Mouse (Mus musculus) Patski (cell line): ENCODE measurements around the gene Gipc2. TPM values are rescaled to one million over a fixed set of nuclear protein-coding genes. Genes with fewer than 3 reads are reported as not detected.

Experiments
- ATAC-seq: fragments of 100-300 bp; one replicate; pipeline ENCODE4 v1.8.0; 2021
- CTCF ChIA-PET: fragments of 350-600 bp; sonication (Branson Sonifier 250); formaldehyde crosslinking; loops from one replicate; lab custom pipeline; 2022; ENCODE audit warnings: inconsistent platforms; lab: Charles Lee
- POLR2A ChIA-PET: fragments of 350-600 bp; sonication (Branson Sonifier 250); formaldehyde crosslinking; loops from one replicate; lab custom pipeline; 2022; ENCODE audit warnings: antibody characterized with exemption, inconsistent platforms; lab: Charles Lee
- DNase-seq: peaks from one replicate; pipeline ENCODE4 v3.0.0-alpha.2; 2011; ENCODE audit warnings: low read depth, low spot score
- H3K27me3 ChIP-seq: fragments of 371-371 bp; one replicate; pipeline ENCODE4 v1.5.1; 2021
- CTCF ChIP-seq: fragments of 100-300 bp; IDR thresholded peaks from one replicate; pipeline ENCODE4 v1.5.1; 2021
- in situ Hi-C: fragments of 300-500 bp; cut with MboI; formaldehyde crosslinking; loops from 3 replicates; pipeline ENCODE4 v1.11.1; 2018; ENCODE audit warnings: low pct_unique_long_range_greater_than_20kb, mixed read lengths
- polyA plus RNA-seq: library from polyadenylated mRNA; unstranded; gene quantifications from one replicate; pipeline ENCODE4 v1.2.3, GENCODE M21; 2021

Gipc2 gene
- polyA plus RNA-seq, 1 experiment from 2014 or later: 0.21 TPM

DNA sequence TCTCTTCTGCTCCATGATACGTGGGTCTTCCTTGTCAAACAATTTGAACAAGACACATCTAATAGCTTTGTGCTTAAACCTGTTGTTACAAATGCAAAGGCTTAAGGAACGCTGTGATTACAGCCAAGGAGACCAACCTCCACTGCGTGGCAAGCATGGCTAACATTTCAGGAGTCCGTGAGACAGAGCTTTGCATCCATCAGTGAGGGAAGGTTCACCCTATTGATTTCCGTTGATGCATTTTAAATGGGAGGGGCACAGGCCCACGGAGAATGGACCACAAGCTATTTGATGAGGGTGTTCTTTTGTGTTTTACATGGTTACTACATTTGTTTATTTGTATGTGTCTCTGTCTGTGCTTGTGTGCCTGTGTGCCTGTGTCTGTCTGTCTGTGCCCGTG, 37.4 kb downstream of the Gipc2 start:
- H3K27me3 ChIP-seq: no peaks in the 10 kb centered on the region
- POLR2A ChIA-PET: no interaction called here
- no peak for DNase-seq
- no peak for TF ChIP-seq CTCF
- CTCF ChIA-PET: interaction anchor here (1.0 to 1.9 kb wide), 3 partner anchors 9 to 17 kb away, joined by 3 to 6 read pairs (median 3); no protein-coding TSS in a partner anchor
- ATAC-seq: no peak
- in situ Hi-C loops: no loop called here

DNA sequence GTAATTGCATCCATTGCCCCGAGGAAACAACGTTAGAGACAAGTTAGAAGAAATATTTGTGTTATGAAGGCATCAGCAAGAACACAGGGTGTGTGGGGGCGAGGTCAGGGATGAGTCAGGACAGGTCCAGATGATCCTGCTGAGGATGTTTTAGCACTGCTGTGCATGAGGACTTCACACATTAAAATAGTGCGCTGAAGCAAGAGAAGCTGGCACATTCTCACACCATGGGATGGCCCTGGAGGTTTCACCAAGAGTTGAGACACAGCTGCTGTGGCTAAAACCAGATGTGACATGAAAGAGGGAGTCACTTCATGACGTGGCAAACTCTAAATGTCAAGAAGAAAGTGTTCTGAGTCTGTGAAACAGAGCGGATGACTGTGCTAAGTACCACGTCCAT, 38.9 kb downstream of the Gipc2 start:
- ATAC-seq: peak; percentile 55
- TF ChIP-seq CTCF: no peak
- ChIA-PET POLR2A (no interaction called here), CTCF (interaction anchor here (1.0 to 1.9 kb wide), 2 partner anchors 16 to 190 kb away, joined by 3 to 6 read pairs; no protein-coding TSS in a partner anchor)
- no peak for DNase-seq
- in situ Hi-C loops: no loop called here
- no peaks in the 10 kb centered on the region for H3K27me3 ChIP-seq

DNA sequence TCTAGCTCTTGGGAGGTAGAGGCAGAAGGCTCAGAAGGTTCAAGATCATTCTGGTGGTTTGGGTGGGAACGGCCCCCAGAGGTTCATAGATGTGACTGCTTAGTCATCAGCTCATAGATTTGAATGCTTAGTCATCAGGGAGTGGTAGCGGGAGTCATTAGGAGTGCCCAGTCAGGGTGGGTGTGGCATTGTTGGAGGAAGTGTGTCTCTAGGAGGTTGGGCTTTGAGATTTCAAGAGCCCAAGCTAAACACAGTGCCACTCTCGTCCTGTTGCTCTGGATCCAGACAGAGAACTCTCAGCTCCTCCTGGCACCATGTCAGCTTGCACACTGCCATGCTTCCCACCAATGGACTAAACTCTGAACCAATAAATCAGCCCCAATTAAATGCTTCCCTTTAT, 43.3 kb downstream of the Gipc2 start:
- DNase-seq: no peak
- TF ChIP-seq CTCF: no peak
- ATAC-seq: peak; percentile 71
- no peaks in the 10 kb centered on the region for H3K27me3 ChIP-seq
- POLR2A ChIA-PET: interaction anchor here (0.8 to 1.4 kb wide), 2 partner anchors 12 to 87 kb away, joined by 4 read pairs; no protein-coding TSS in a partner anchor
- in situ Hi-C loops: no loop called here
- CTCF ChIA-PET: interaction anchor here (1.0 to 2.6 kb wide), 6 partner anchors 11 to 95 kb away, joined by 3 to 12 read pairs (median 4); no protein-coding TSS in a partner anchor

DNA sequence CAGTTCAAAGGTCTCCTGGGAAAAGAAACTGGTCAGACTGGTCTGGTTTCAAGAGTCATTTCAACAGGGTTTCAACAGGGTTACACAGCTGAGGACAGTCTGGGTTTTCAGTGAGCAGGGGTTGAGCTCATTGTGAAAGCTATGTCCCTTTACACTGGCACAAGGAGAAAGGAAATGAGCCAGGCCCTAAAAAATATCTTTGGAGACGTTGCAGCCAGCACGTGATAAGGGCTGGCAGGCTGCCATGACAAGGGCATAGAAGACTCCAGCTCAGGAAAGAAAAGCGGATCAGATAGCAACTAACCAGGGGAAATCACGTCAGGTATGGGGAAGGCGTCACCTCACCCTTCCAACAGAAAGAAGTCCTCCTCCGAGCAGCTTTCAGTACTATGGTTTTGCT, 43.9 kb downstream of the Gipc2 start:
- ChIA-PET POLR2A (interaction anchor here (0.6 to 1.4 kb wide), 3 partner anchors 11 to 87 kb away, joined by 3 to 4 read pairs (median 4); no protein-coding TSS in a partner anchor), CTCF (interaction anchor here (1.0 to 2.6 kb wide), 6 partner anchors 11 to 95 kb away, joined by 3 to 12 read pairs (median 4); no protein-coding TSS in a partner anchor)
- DNase-seq: no peak
- in situ Hi-C loops: no loop called here
- ATAC-seq: peak; percentile 13
- no peaks in the 10 kb centered on the region for H3K27me3 ChIP-seq
- no peak for TF ChIP-seq CTCF

DNA sequence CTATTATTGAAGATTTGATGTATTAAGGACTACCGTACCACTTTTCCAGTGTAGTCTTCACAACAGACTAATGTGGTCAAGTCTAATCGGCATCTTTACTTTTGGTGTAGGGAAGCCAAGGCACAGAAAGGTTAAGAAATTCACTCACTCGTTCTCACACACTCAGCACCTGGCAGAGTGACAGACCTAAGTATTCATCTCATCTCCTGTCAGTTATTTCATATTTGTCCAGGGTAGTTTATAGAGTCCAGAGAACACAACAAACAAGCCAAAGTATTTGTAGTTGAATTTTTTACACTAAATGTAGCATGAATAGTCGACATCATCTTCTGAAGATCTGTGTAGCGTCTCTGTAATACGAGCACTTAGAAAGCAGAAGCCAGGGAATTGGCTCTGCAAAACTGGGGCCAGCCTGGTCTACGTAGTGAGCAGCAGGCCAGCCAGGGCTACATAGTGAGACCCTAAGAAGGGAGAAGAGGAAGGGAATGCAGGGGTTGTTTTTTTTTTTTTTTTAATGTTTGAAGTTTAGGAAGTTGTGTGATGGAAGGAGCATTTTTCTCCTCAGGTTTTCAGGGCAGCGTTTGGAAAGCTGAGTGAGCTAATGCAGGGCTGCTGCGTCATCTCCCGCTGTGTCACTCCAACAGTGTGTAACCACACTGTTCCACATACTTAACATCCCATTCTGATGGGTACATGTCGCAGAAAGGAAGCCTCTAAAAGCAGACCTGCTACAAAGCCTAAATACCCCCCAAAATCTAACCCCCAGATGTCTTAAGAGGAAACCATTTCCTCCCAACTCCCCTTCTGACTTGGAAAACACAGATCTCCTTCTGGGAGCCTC, 44.6 kb downstream of the Gipc2 start:
- DNase-seq (no peak), ATAC-seq (no peak)
- POLR2A ChIA-PET: interaction anchor here (0.6 to 1.4 kb wide), 3 partner anchors 10 to 88 kb away, joined by 3 to 4 read pairs (median 4); no protein-coding TSS in a partner anchor
- in situ Hi-C loops: no loop called here
- H3K27me3 ChIP-seq: no peaks in the 10 kb centered on the region
- no peak for TF ChIP-seq CTCF
- CTCF ChIA-PET: interaction anchor here (1.0 to 2.6 kb wide), 6 partner anchors 10 to 96 kb away, joined by 3 to 12 read pairs (median 4); no protein-coding TSS in a partner anchor

DNA sequence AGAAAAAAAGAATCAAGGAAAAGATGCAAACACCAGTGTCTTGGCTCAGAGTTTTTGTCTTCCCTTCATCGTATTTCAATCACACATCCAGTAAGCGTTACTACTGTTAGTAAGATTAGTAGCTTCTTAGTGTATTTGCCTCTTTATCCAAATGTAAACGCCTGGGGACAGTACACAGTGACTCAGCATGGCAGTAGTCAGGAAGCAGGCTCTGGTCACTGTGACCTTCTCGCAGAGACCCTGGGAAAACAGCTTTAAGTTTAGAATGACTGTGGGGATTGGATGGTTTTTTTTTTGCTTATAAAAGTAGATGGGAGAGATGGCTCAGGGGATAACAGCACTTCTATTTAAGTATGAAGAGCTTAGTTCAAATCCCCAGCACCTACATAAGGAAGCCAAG, 46.0 kb downstream of the Gipc2 start:
- ATAC-seq: no peak
- no peaks in the 10 kb centered on the region for H3K27me3 ChIP-seq
- POLR2A ChIA-PET: interaction anchor here (0.6 to 1.0 kb wide), 2 partner anchors 23 to 230 kb away, joined by 4 read pairs; no protein-coding TSS in a partner anchor
- in situ Hi-C loops: loop anchor here (10.0 kb wide), 2 partner anchors 195 to 625 kb away; no protein-coding TSS in a partner anchor
- no peak for DNase-seq
- CTCF ChIA-PET: interaction anchor here (0.7 to 1.9 kb wide), 10 partner anchors 9 to 110 kb away, joined by 3 to 8 read pairs (median 3); no protein-coding TSS in a partner anchor
- no peak for TF ChIP-seq CTCF

DNA sequence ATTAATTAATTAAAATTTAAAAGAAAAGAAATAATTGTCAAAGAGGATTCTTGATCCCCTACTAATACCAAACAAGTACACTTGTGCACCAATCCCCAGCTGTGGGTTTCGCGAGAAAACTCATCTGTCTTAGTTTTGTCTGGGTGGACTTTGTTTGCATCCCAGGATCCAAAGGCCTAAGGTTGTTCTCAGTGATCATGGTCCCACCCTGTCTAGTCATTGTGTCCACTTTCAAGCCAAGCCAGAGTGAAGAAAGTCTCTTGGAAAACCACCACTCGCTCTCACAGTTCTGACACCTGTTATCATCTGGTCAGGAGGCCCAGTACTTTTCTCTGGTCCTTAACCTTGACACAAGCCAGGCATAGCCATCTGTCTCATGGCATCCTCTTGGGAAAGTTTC, 48.1 kb downstream of the Gipc2 start:
- no peaks in the 10 kb centered on the region for H3K27me3 ChIP-seq
- ChIA-PET POLR2A (no interaction called here), CTCF (interaction anchor here (1.4 to 1.6 kb wide), 2 partner anchors 10 to 107 kb away, joined by 3 to 4 read pairs; no protein-coding TSS in a partner anchor)
- in situ Hi-C loops: loop anchor here (10.0 kb wide), 2 partner anchors 197 to 627 kb away; no protein-coding TSS in a partner anchor
- TF ChIP-seq CTCF: no peak
- DNase-seq: no peak
- no peak for ATAC-seq

DNA sequence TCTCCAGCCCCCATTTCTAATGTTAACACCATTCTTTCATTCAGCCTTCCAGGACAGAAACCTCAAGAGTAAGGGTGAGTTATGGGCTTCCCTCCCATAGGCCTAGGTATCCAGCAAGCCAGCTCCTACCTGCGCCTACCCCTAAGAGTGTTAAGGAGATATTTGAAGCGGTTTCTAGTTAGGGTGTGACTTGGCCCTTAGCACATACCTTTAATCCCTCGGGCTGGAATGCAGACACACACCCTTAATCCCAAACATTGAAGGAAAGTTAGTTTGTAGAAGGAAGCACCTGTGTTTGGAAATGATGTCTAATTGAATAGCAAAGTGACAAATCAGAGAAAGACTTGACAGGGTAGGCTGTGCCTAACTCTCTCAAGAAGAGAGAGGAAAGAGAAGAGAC, 49.9 kb downstream of the Gipc2 start:
- no peaks in the 10 kb centered on the region for H3K27me3 ChIP-seq
- no peak for TF ChIP-seq CTCF
- ATAC-seq: no peak
- in situ Hi-C loops: loop anchor here (10.0 kb wide), 2 partner anchors 199 to 629 kb away; no protein-coding TSS in a partner anchor
- ChIA-PET CTCF (no interaction called here), POLR2A (no interaction called here)
- no peak for DNase-seq

DNA sequence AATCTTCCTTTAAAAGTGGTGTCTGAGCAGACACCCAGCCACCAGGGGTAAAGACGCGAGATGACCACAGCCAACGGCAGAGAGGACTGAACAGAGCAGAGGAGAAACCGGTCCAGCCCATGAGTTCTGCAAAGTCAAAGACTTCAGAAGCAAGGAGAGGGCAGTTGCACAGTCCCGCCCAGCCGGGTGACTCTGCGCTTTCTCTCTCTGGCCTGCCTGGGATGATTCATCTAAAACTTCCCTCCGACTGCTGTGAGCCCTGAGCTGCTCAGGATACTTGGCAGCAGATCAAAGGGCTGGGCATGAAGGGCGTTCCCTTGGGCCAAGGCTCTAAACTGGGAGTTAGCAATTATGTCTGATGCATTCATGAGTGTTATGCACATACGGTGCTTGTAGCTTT, 51.2 kb downstream of the Gipc2 start:
- no peaks in the 10 kb centered on the region for H3K27me3 ChIP-seq
- in situ Hi-C loops: loop anchor here (5.0 to 10.0 kb wide), 5 partner anchors 33 to 630 kb away; no protein-coding TSS in a partner anchor
- DNase-seq: peak; percentile 99
- CTCF ChIA-PET: interaction anchor here (0.7 to 0.8 kb wide), 2 partner anchors 9 to 43 kb away, joined by 3 to 4 read pairs; no protein-coding TSS in a partner anchor
- TF ChIP-seq CTCF: no peak
- POLR2A ChIA-PET: interaction anchor here (1.1 kb wide), 1 partner anchor 98 kb away, joined by 3 read pairs; no protein-coding TSS in a partner anchor
- ATAC-seq: peak; percentile 98

DNA sequence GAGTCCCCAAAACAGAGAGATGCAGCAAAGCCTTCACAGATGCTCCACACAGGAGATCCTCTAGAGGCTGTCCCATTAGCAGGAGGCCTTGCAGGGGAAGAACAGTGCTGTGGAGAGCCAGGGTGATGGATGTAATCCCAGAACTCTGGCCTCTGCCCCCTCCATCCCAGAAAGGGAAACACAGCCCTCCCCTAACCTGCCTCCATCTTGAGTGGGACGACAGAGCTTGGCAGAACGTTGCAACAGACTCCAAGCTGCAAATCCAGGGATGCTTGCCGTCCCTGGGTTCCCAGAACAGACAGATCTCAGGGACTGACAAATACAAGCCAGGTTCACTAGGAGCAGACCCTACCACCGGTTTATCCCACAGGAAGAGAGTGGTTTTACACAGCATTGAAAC, 51.8 kb downstream of the Gipc2 start:
- CTCF ChIA-PET: interaction anchor here (0.7 to 1.4 kb wide), 3 partner anchors 10 to 145 kb away, joined by 3 to 4 read pairs (median 3); no protein-coding TSS in a partner anchor
- POLR2A ChIA-PET: interaction anchor here (1.1 kb wide), 1 partner anchor 99 kb away, joined by 3 read pairs; no protein-coding TSS in a partner anchor
- H3K27me3 ChIP-seq: no peaks in the 10 kb centered on the region
- ATAC-seq: no peak
- in situ Hi-C loops: loop anchor here (5.0 to 10.0 kb wide), 5 partner anchors 33 to 631 kb away; no protein-coding TSS in a partner anchor
- DNase-seq: no peak
- TF ChIP-seq CTCF: no peak
